Mouse (Mus musculus): ENCODE data around the gene Slc25a12.
"Not testable (repeated sequence)": the region's sequence is repeated elsewhere in the genome, so short reads cannot be mapped to it uniquely, and the experiment has no call there.

The Slc25a12 gene

GRCm38 (mm10) chr2:71367125-71367880, at the start of gene Slc25a12:
TSS of gene Slc25a12 (minus strand) at chr2:71367749.
- DNase-seq (ENCODE audit: low read depth): peak; percentile 94

GRCm38 (mm10) chr2:71405613-71406012, 38.1 kb upstream of the Slc25a12 start:
- DNase-seq (ENCODE audit: low read depth): peak; percentile 54

GRCm38 (mm10) chr2:71389864-71390263, 22.3 kb upstream of the Slc25a12 start:
- peak; percentile 87 for DNase-seq (ENCODE audit: low read depth)

GRCm38 (mm10) chr2:71388951-71389763, 21.6 kb upstream of the Slc25a12 start, which contains the start of gene Hat1:
TSS of gene Hat1 (plus strand) at chr2:71388958.
- peak; percentile 98 for DNase-seq (ENCODE audit: low read depth)

- DNase-seq (ENCODE audit: low read depth): no peak
Measured at GRCm38 (mm10) chr2:71387766-71388165, 20.2 kb upstream of the Slc25a12 start.

- no peak for DNase-seq (ENCODE audit: low read depth)
Measured at GRCm38 (mm10) chr2:71383890-71384289, 16.3 kb upstream of the Slc25a12 start.

- DNase-seq (ENCODE audit: low read depth): peak; percentile 49
Measured at GRCm38 (mm10) chr2:71381962-71382361, 14.4 kb upstream of the Slc25a12 start.

- DNase-seq (ENCODE audit: low read depth): no peak
Measured at GRCm38 (mm10) chr2:71377426-71377825, 9.9 kb upstream of the Slc25a12 start.

GRCm38 (mm10) chr2:71376433-71376906, 8.9 kb upstream of the Slc25a12 start:
- no peak for DNase-seq (ENCODE audit: low read depth)

- peak; percentile 52 for DNase-seq (ENCODE audit: low read depth)
Measured at GRCm38 (mm10) chr2:71374275-71375155, 7.0 kb upstream of the Slc25a12 start.

GRCm38 (mm10) chr2:71372261-71372660, 4.7 kb upstream of the Slc25a12 start:
- DNase-seq (ENCODE audit: low read depth): not testable (repeated sequence)

GRCm38 (mm10) chr2:71371790-71372189, 4.2 kb upstream of the Slc25a12 start:
- peak; percentile 36 for DNase-seq (ENCODE audit: low read depth)

- peak; percentile 55 for DNase-seq (ENCODE audit: low read depth)
Measured at GRCm38 (mm10) chr2:71368086-71368485, 537 bp upstream of the Slc25a12 start.

- peak; percentile 35 for DNase-seq (ENCODE audit: low read depth)
Measured at GRCm38 (mm10) chr2:71366618-71367124, 878 bp downstream of the Slc25a12 start.

- no peak for DNase-seq (ENCODE audit: low read depth)
Measured at GRCm38 (mm10) chr2:71360192-71360591, 7.4 kb downstream of the Slc25a12 start.

GRCm38 (mm10) chr2:71358347-71358746, 9.2 kb downstream of the Slc25a12 start:
- DNase-seq (ENCODE audit: low read depth): no peak

GRCm38 (mm10) chr2:71354055-71354425, 13.5 kb downstream of the Slc25a12 start:
- no peak for DNase-seq (ENCODE audit: low read depth)

GRCm38 (mm10) chr2:71353306-71354054, 14.1 kb downstream of the Slc25a12 start:
- no peak for DNase-seq (ENCODE audit: low read depth)

GRCm38 (mm10) chr2:71351727-71351987, 15.9 kb downstream of the Slc25a12 start:
- no peak for DNase-seq (ENCODE audit: low read depth)

GRCm38 (mm10) chr2:71350904-71351726, 16.4 kb downstream of the Slc25a12 start:
- DNase-seq (ENCODE audit: low read depth): no peak
